Mouse (Mus musculus) myocyte (in vitro differentiated cells): ENCODE data around the gene Pkdrej. TPM values are rescaled to one million over a fixed set of nuclear protein-coding genes. Genes with fewer than 3 reads are reported as not detected.
"Not testable (repeated sequence)": the region's sequence is repeated elsewhere in the genome, so short reads cannot be mapped to it uniquely, and the experiment has no call there.

Experiments used
- H3K27me3 ChIP-seq: one replicate; pipeline ENCODE4 v1.6.1; 2011; ENCODE audit not compliant: control insufficient read depth, insufficient read depth, insufficient read length
- H3K36me3 ChIP-seq: one replicate; pipeline ENCODE4 v1.6.1; 2011; ENCODE audit not compliant: control insufficient read depth, insufficient read depth
- H3K4me2 ChIP-seq: one replicate; pipeline ENCODE4 v1.6.1; 2011; ENCODE audit warnings: low read depth, control low read depth
- H3K4me3 ChIP-seq: one replicate; pipeline ENCODE4 v1.5.1; 2011; ENCODE audit warnings: mild to moderate bottlenecking, control low read depth, moderate library complexity
- H3K79me2 ChIP-seq: one replicate; pipeline ENCODE4 v1.6.1; 2011; ENCODE audit not compliant: control insufficient read depth, insufficient read depth
- H3ac ChIP-seq: one replicate; pipeline ENCODE4 v1.6.1; 2011; ENCODE audit not compliant: control insufficient read depth, insufficient read length
- CEBPB ChIP-seq: IDR thresholded peaks from 2 replicates; pipeline ENCODE4 v1.6.1; 2011; ENCODE audit warnings: mild to moderate bottlenecking, moderate library complexity; ENCODE audit not compliant: poor library complexity, insufficient read depth, severe bottlenecking
- E2F4 ChIP-seq: IDR thresholded peaks from one replicate; pipeline ENCODE4 v1.6.1; 2011; ENCODE audit warnings: mild to moderate bottlenecking, control low read depth, moderate library complexity; ENCODE audit not compliant: insufficient read depth
- MAX ChIP-seq: IDR thresholded peaks from one replicate; pipeline ENCODE4 v1.6.1; 2011; ENCODE audit warnings: low read depth, mild to moderate bottlenecking, control low read depth
- MYOD1 ChIP-seq, 3 experiments: IDR thresholded peaks; one replicate each; pipeline ENCODE4 v1.6.1; 2011; ENCODE audit warnings: control low read depth in 2 of 3, low read depth in 2 of 3, mild to moderate bottlenecking in 2 of 3, moderate library complexity in 1 of 3; ENCODE audit not compliant: insufficient read length in 2 of 3, control insufficient read depth in 1 of 3
- MYOG ChIP-seq, 3 experiments: IDR thresholded peaks; one replicate each; pipeline ENCODE4 v1.6.1; 2011; ENCODE audit warnings: control low read depth in 2 of 3, low read depth in 2 of 3, mild to moderate bottlenecking in 2 of 3; ENCODE audit not compliant: insufficient read length in 2 of 3, control insufficient read depth in 1 of 3, insufficient read depth in 1 of 3
- POLR2A ChIP-seq: IDR thresholded peaks from one replicate; pipeline ENCODE4 v1.6.1; 2011; ENCODE audit warnings: low read depth, mild to moderate bottlenecking, control low read depth, moderate library complexity; ENCODE audit not compliant: insufficient read length
- POLR2AphosphoS2 ChIP-seq: IDR thresholded peaks from one replicate; pipeline ENCODE4 v1.6.1; 2011; ENCODE audit warnings: low read depth, control low read depth; ENCODE audit not compliant: insufficient read length
- REST ChIP-seq: IDR thresholded peaks from one replicate; pipeline ENCODE4 v1.6.1; 2011; ENCODE audit warnings: mild to moderate bottlenecking, control low read depth, moderate library complexity; ENCODE audit not compliant: insufficient read depth, insufficient read length
- SRF ChIP-seq: IDR thresholded peaks from one replicate; pipeline ENCODE4 v1.6.1; 2011; ENCODE audit warnings: low read depth; ENCODE audit not compliant: control insufficient read depth, insufficient read length
- TCF12 ChIP-seq: IDR thresholded peaks from one replicate; pipeline ENCODE4 v1.6.1; 2011; ENCODE audit warnings: mild to moderate bottlenecking, control low read depth; ENCODE audit not compliant: poor library complexity, insufficient read depth, severe bottlenecking
- TCF3 ChIP-seq: IDR thresholded peaks from one replicate; pipeline ENCODE4 v1.6.1; 2011; ENCODE audit warnings: low read depth, control low read depth; ENCODE audit not compliant: insufficient read length
- USF1 ChIP-seq: IDR thresholded peaks from one replicate; pipeline ENCODE4 v1.6.1; 2011; ENCODE audit warnings: low read depth, mild to moderate bottlenecking, control low read depth, moderate library complexity
- polyA plus RNA-seq: library from polyadenylated mRNA; unstranded; fragments of >200 nt; fragmentation: generic; extraction: Trizol; gene quantifications from one replicate; pipeline ENCODE4 v1.2.1, GENCODE M21; 2012; ENCODE audit warnings: missing spikeins

The Pkdrej gene
- polyA plus RNA-seq, 1 experiment, result not detected

GRCm38 (mm10) chr15:85787482-85787881 lies 34.1 kb downstream of the Pkdrej start:
- H3K27me3 ChIP-seq, result peaks cover 52% of the 10 kb centered on the region
- TF ChIP-seq MAX (no peak), POLR2A (no peak), E2F4 (no peak), MYOG (IDR thresholded peaks at IDR 0.05; ENCODE audit: control insufficient read depth in 1 of 3, insufficient read depth in 1 of 3, insufficient read length in 2 of 3, low read depth in 2 of 3) (no peak), SRF (no peak), TCF3 (no peak), CEBPB (no peak), TCF12 (no peak), POLR2AphosphoS2 (no peak), REST (no peak), MYOD1 (IDR thresholded peaks at IDR 0.05; ENCODE audit: control insufficient read depth in 1 of 3, insufficient read length in 2 of 3, low read depth in 2 of 3) (no peak), USF1 (no peak)
- H3ac ChIP-seq, result no peak overlapping the region

DNA sequence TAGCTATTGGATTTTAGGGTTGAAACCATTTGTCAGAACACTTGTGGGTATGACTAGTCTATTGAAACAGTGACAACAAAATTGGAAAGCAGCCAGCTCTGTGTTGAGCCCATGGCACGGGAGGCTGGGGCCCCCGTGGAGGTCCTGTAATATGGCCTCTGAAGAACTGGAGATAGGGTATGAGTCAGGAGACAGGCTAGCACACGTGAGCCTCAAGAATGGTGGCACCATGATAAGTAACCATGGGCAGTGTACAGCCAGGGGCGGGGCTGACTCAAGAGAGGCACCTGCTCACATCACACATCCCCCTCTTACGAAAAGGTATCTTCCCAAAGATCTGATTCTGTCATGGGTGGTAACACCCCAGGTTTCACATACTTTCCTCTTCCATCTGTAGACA lies 34.8 kb downstream of the Pkdrej start:
- no peak overlapping the region for H3K4me2 ChIP-seq
- no peaks in the 10 kb centered on the region for H3K36me3 ChIP-seq
- H3K27me3 ChIP-seq, result peaks cover 51% of the 10 kb centered on the region
- H3K4me3 ChIP-seq, result no peak overlapping the region
- H3ac ChIP-seq, result no peak overlapping the region
- no peaks in the 10 kb centered on the region for H3K79me2 ChIP-seq
- TF ChIP-seq TCF12, result no peak
- no peak for TF ChIP-seq SRF
- no peak for TF ChIP-seq MYOD1 (IDR thresholded peaks at IDR 0.05; ENCODE audit: control insufficient read depth in 1 of 3, insufficient read length in 2 of 3, low read depth in 2 of 3)
- no peak for TF ChIP-seq POLR2AphosphoS2
- no peak for TF ChIP-seq MAX
- no peak for TF ChIP-seq E2F4
- TF ChIP-seq TCF3, result no peak
- TF ChIP-seq POLR2A, result no peak
- TF ChIP-seq USF1, result no peak
- no peak for TF ChIP-seq REST
- no peak for TF ChIP-seq MYOG (IDR thresholded peaks at IDR 0.05; ENCODE audit: control insufficient read depth in 1 of 3, insufficient read depth in 1 of 3, insufficient read length in 2 of 3, low read depth in 2 of 3)
- no peak for TF ChIP-seq CEBPB

More at GRCm38 (mm10) chr15:85787482-85787881, 34.1 kb downstream of the Pkdrej start:
- no peak overlapping the region for H3K4me3 ChIP-seq
- H3K79me2 ChIP-seq, result no peaks in the 10 kb centered on the region
- no peak overlapping the region for H3K4me2 ChIP-seq
- H3K36me3 ChIP-seq, result no peaks in the 10 kb centered on the region

GRCm38 (mm10) chr15:85784341-85784740 lies 37.2 kb downstream of the Pkdrej start:
- H3K36me3 ChIP-seq, result no peaks in the 10 kb centered on the region
- no peak overlapping the region for H3K4me2 ChIP-seq
- TF ChIP-seq POLR2AphosphoS2, result no peak
- peaks cover 34% of the 10 kb centered on the region for H3K27me3 ChIP-seq
- no peak overlapping the region for H3ac ChIP-seq
- no peaks in the 10 kb centered on the region for H3K79me2 ChIP-seq
- no peak overlapping the region for H3K4me3 ChIP-seq

DNA sequence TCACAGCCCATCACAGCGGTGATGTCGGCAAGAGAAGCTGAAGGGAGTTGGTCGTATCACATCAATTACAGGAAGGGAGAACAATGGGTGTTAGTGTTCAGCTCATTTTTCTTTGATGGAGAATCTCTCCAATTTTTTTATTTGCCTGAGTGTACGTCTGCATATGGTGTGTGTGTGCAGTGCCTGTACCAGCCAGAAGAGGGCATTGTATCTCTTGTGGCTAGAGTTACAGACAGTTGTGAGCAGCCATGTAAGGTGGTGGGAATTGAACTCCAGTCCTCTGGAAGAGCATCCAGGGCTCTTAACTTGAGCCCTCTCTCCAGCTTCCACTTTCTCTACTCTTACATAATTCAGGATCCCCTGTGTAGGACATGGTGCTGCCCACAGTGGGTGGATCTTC lies 38.4 kb downstream of the Pkdrej start:
- Histone ChIP-seq H3K79me2 (no peaks in the 10 kb centered on the region), H3K4me3 (no peak overlapping the region), H3K36me3 (no peaks in the 10 kb centered on the region), H3K27me3 (peaks cover 25% of the 10 kb centered on the region), H3K4me2 (no peak overlapping the region), H3ac (no peak overlapping the region)
- TF ChIP-seq POLR2AphosphoS2 (no peak), MYOG (IDR thresholded peaks at IDR 0.05; ENCODE audit: control insufficient read depth in 1 of 3, insufficient read depth in 1 of 3, insufficient read length in 2 of 3, low read depth in 2 of 3) (no peak), TCF3 (no peak), MAX (no peak), SRF (no peak), POLR2A (no peak)

GRCm38 (mm10) chr15:85778891-85779290 lies 42.6 kb downstream of the Pkdrej start:
- not testable (repeated sequence) for H3K4me2 ChIP-seq, H3K4me3 ChIP-seq, H3K79me2 ChIP-seq, H3K36me3 ChIP-seq, H3ac ChIP-seq
- H3K27me3 ChIP-seq, result peaks cover 14% of the 10 kb centered on the region

GRCm38 (mm10) chr15:85776771-85777170 lies 44.8 kb downstream of the Pkdrej start:
- no peak overlapping the region for H3K4me2 ChIP-seq
- no peak overlapping the region for H3ac ChIP-seq
- no peak for TF ChIP-seq TCF12
- no peak overlapping the region for H3K4me3 ChIP-seq
- peaks cover 32% of the 10 kb centered on the region for H3K27me3 ChIP-seq
- no peaks in the 10 kb centered on the region for H3K79me2 ChIP-seq
- H3K36me3 ChIP-seq, result no peaks in the 10 kb centered on the region
